ENCODE assay signal across 10 mouse cellular contexts in the genomic region with DNA sequence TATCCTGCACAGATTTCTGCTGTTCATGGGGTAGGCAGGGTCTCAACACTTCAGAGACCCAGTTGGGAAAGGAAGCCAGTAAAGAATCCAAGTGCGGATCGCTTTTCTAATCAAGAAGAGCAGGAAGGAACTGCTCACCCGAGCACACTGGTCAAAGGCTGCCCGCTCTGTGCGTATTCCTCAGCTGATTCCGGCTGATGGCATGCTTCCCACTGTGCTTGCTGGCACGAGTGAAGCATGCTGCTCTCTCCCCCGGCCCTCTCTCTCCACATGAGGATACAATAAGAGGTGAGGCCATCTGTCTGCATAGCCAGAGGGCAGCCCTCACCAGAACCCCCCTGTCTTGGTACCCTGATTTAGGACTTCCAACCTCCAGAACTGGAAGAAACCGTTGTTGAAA. TPM values are rescaled to one million over a fixed set of nuclear protein-coding genes. Genes with fewer than 3 reads are reported as not detected.
DNase-seq lines count a peak whose midpoint lies in the region; ATAC-seq and TF ChIP-seq lines count a peak whose summit lies in the region.
"Had no signal": no experiment of that assay in that cellular context is flagged by ENCODE, and none has a peak within 500 bp of the region (broad histone marks: within the 10 kb centered on the region; RNA-seq: fewer than 3 reads in every experiment).

No protein-coding gene starts in this region.

- no peak for TF ChIP-seq POLR2A in cortical plate, adult 2 months (IDR thresholded peaks at IDR 0.05; ENCODE audit: extremely low read depth, insufficient read depth, low read length)

- intact Hi-C loops in left cerebral cortex, adult 2 months (cut with DNase I) = loop anchor here (5.0 kb wide), 1 partner anchor 38 kb away; no protein-coding TSS in a partner anchor
- intact Hi-C loops in left cerebral cortex, postnatal 36 days (cut with DNase I) = no loop called here
- intact Hi-C loops in gastrocnemius, postnatal 36 days (cut with DNase I) = no loop called here

- no peak for ATAC-seq in lung, postnatal 0 days

- no peak for TF ChIP-seq EP300 in lung, postnatal 0 days (IDR thresholded peaks at IDR 0.05)

- H3K4me3 ChIP-seq in left cerebral cortex, adult 2 months = peak overlapping the region; percentile 12
- H3K4me3 ChIP-seq in cortical plate, adult 2 months (ENCODE audit: insufficient read depth, low read length) = peak overlapping the region; percentile 21; the same call in 1 of the 2 replicates
- H3K4me3 ChIP-seq in lung, postnatal 0 days (ENCODE audit: low read depth, low read length) = no peak overlapping the region

- H3K27ac ChIP-seq in left cerebral cortex, adult 2 months = peak overlapping the region; percentile 28
- H3K27ac ChIP-seq in cortical plate, adult 2 months (ENCODE audit: insufficient read depth, low read length) = 0 out of 2 replicates have a peak overlapping the region, but pooled peaks have one; percentile 47
- no peak overlapping the region for H3K27ac ChIP-seq in lung, postnatal 0 days (ENCODE audit: low read length)
- H3K27ac ChIP-seq: macrophage had no signal

- H3K9ac ChIP-seq in lung, postnatal 0 days (replicated peaks; ENCODE audit: low read depth) = no peak overlapping the region

- TF ChIP-seq CTCF in left cerebral cortex, adult 2 months (IDR thresholded peaks at IDR 0.05) = no peak
- TF ChIP-seq CTCF in cortical plate, adult 2 months (IDR thresholded peaks at IDR 0.05; ENCODE audit: extremely low read depth, insufficient read depth, low read length) = no peak
- no peak for TF ChIP-seq CTCF in lung, postnatal 0 days (IDR thresholded peaks at IDR 0.05)

- DNase-seq in left cerebral cortex, adult 2 months (ENCODE audit: extremely low spot score in 1 of 2, low spot score in 2 of 2) = no peak
- no peak for DNase-seq in left cerebral cortex, postnatal 36 days (ENCODE audit: low spot score in 2 of 2)
- peak; percentile 90 to 92 for DNase-seq in cerebellum, adult 18-20 months
- DNase-seq in kidney, postnatal 4 days = peak; percentile 32 to 62
- no peak for DNase-seq in lung, postnatal 0 days (ENCODE audit: low spot score)
- DNase-seq in gastrocnemius, postnatal 36 days = no peak
- DNase-seq: heart, adult 18-20 months had no signal

- H3K9me3 ChIP-seq in lung, postnatal 0 days (ENCODE audit: low read length) = no peaks in the 10 kb centered on the region

- no peak overlapping the region for H3K4me2 ChIP-seq in lung, postnatal 0 days (replicated peaks; ENCODE audit: low read depth, low read length)

- H3K4me1 ChIP-seq in cortical plate, adult 2 months (ENCODE audit: control insufficient read depth, insufficient read depth, low read length) = peaks cover 26% of the 10 kb centered on the region
- no peaks in the 10 kb centered on the region for H3K4me1 ChIP-seq in lung, postnatal 0 days (ENCODE audit: insufficient read depth, low read depth, low read length)

- WGBS in lung, postnatal 0 days = 59% methylated on average over 9 of the region's 9 CpGs

- H3K27me3 ChIP-seq in lung, postnatal 0 days (replicated peaks; ENCODE audit: insufficient read depth, low read length) = no peaks in the 10 kb centered on the region

- no peaks in the 10 kb centered on the region for H3K36me3 ChIP-seq in lung, postnatal 0 days (ENCODE audit: insufficient read depth, low read length)

RNA-seq across cellular contexts. Expression of gene Gm6525, which starts 41.3 kb away (rescaled TPM):
- not detected for total RNA-seq in left cerebral cortex, adult 2 months (2021)
- not detected for total RNA-seq in left cerebral cortex, postnatal 36 days (2021)
- polyA plus RNA-seq in cortical plate, adult 2 months (2012; rRNA removed) = not detected in 2 replicates
- polyA plus RNA-seq in lung, postnatal 0 days (2015; fragmentation: Nextera tagmentation; extraction: Ambion mirVana) = 0.57 and 0.75 TPM in 2 replicates
- not detected for total RNA-seq in gastrocnemius, postnatal 36 days (2021)
- total RNA-seq: heart, adult 18-20 months; left cerebral cortex, adult 8-10 months had no signal
- polyA plus RNA-seq: macrophage had no signal

RNA-seq across cellular contexts. Expression of gene Mnd1, which starts 59.7 kb away (rescaled TPM):
- total RNA-seq in left cerebral cortex, adult 2 months (2021) = under 1 TPM; 0.68 to 0.96 TPM
- total RNA-seq in left cerebral cortex, postnatal 36 days (2021) = 1 to 10 TPM; 1.6 to 2.1 TPM
- 0.79 and 0.94 TPM in 2 replicates for polyA plus RNA-seq in cortical plate, adult 2 months (2012; rRNA removed)
- 5.3 and 6.5 TPM in 2 replicates for polyA plus RNA-seq in lung, postnatal 0 days (2015; fragmentation: Nextera tagmentation; extraction: Ambion mirVana)
- 1 to 10 TPM; 1.6 to 2.3 TPM for total RNA-seq in gastrocnemius, postnatal 36 days (2021)

Comparison
In these comparisons a context has a peak if more than half of its experiments do, and no peak if none do; other contexts are left out.
1. DNase-seq: peak in cerebellum, adult 18-20 months (2 of 2) and kidney, postnatal 4 days (2 of 2); none in left cerebral cortex, adult 2 months (0 of 2), left cerebral cortex, postnatal 36 days (0 of 2), lung, postnatal 0 days (single experiment) and gastrocnemius, postnatal 36 days (0 of 2).